Mouse (Mus musculus) lung, embryonic 15.5 days (tissue): ENCODE measurements around the gene Tmem167. TPM values are rescaled to one million over a fixed set of nuclear protein-coding genes. Genes with fewer than 3 reads are reported as not detected.

Source experiments
- ATAC-seq: fragments of 200-750 bp; cut with Nextera tagmentation; 2 replicates; pipeline ENCODE4 v1.8.0; 2017; ENCODE audit warnings: moderate number of reproducible peaks, borderline replicate concordance; ENCODE audit not compliant: low FRiP score, low TSS enrichment; ENCODE audit errors: extremely low read depth
- H3K27ac ChIP-seq: fragments of 300-500 bp; sonication (generic); 2 replicates; pipeline ENCODE4 v1.5.1; 2015; ENCODE audit warnings: moderate library complexity, mild to moderate bottlenecking, inconsistent platforms
- H3K27me3 ChIP-seq: fragments of 300-500 bp; sonication (generic); 2 replicates; pipeline ENCODE4 v1.6.1; 2015; ENCODE audit warnings: inconsistent platforms
- H3K36me3 ChIP-seq: fragments of 300-500 bp; sonication (generic); 2 replicates; pipeline ENCODE4 v1.6.1; 2015; ENCODE audit warnings: inconsistent platforms
- H3K4me1 ChIP-seq: fragments of 300-500 bp; sonication (generic); 2 replicates; pipeline ENCODE4 v1.6.1; 2015; ENCODE audit warnings: inconsistent platforms
- H3K4me2 ChIP-seq: fragments of 300-500 bp; sonication (generic); 2 replicates; pipeline ENCODE4 v1.6.1; 2015; ENCODE audit warnings: inconsistent platforms, mild to moderate bottlenecking, moderate library complexity
- H3K4me3 ChIP-seq: fragments of 300-500 bp; sonication (generic); 2 replicates; pipeline ENCODE4 v1.5.1; 2015; ENCODE audit warnings: mild to moderate bottlenecking, inconsistent platforms
- H3K9ac ChIP-seq: fragments of 300-500 bp; sonication (generic); 2 replicates; pipeline ENCODE4 v1.6.1; 2015; ENCODE audit warnings: inconsistent platforms
- H3K9me3 ChIP-seq: fragments of 300-500 bp; sonication (generic); 2 replicates; pipeline ENCODE4 v1.6.1; 2016; ENCODE audit warnings: inconsistent platforms
- WGBS: fragments of 180-500 bp; shearing (Covaris S2); methylation state at CpG from one replicate; pipeline ENCODE4 v1.1.7; 2015; 5-methylcytosine and 5-hydroxymethylcytosine counted together
- polyA plus RNA-seq: library from polyadenylated mRNA; unstranded; fragments of >200 nt; fragmentation: Nextera tagmentation; extraction: Ambion mirVana; gene quantifications from 2 replicates; pipeline ENCODE4 v1.2.1, GENCODE M21; 2015

The Tmem167 gene
- polyA plus RNA-seq, 1 experiment from 2014 or later, result 53.6 TPM

DNA sequence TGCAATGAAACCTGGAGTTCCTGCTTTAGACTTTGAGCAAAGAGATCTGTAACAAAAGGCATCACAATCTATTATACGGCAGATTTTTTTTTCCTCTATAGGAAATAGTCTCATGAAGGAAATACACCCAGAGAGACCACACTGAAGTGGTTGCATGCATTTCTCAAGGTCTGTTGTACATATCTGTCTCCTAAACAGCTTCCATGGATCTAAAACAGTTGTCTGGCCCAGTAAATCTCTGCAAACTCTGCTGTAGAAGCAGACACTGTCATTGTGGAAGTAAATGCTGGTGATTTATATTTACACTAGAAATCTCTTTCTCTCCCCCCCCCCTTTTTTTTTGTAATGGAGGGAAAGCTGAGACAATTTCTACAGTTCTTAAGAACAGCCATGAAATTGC, 99.1 kb downstream of the Tmem167 start:
- no peak overlapping the region for H3K4me2 ChIP-seq
- ATAC-seq, result peak; percentile 81; the same call in 1 of the 2 replicates
- WGBS, result 19% methylated on average over 1 of the region's 1 CpGs

DNA sequence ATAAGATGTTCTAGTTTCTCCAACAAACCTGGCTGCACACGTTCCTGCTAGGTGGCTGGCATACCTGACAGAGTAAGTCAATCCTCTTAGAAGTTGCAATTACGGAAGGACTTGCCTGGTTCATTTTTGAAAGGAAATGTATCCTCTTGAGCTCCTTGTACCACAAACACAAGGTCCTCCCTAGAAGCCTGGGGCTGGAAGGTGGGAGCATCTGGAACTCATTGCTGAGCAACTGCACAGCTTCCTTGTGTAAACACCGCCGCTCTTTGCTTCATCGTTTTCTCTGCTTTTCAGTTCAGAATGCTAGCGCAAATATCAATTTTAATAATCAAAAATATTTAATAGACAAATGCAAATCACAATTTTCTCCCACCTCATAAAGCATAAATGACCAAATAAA, 102.9 kb downstream of the Tmem167 start:
- 39% methylated on average over 6 of the region's 6 CpGs for WGBS

More for the DNA sequence above, 99.1 kb downstream of the Tmem167 start:
- Histone ChIP-seq H3K36me3 (no peaks in the 10 kb centered on the region), H3K27me3 (no peaks in the 10 kb centered on the region), H3K4me1 (peaks cover 8% of the 10 kb centered on the region; the same call in 1 of the 2 replicates), H3K9ac (no peak overlapping the region), H3K4me3 (no peak overlapping the region), H3K27ac (no peak overlapping the region; the same call in 1 of the 2 replicates), H3K9me3 (no peaks in the 10 kb centered on the region)

More for the DNA sequence above, 102.9 kb downstream of the Tmem167 start:
- peaks cover 8% of the 10 kb centered on the region; the same call in 1 of the 2 replicates for H3K4me1 ChIP-seq
- H3K27me3 ChIP-seq, result no peaks in the 10 kb centered on the region
- no peak overlapping the region for H3K9ac ChIP-seq
- H3K9me3 ChIP-seq, result no peaks in the 10 kb centered on the region
- no peak overlapping the region for H3K4me2 ChIP-seq
- H3K36me3 ChIP-seq, result no peaks in the 10 kb centered on the region
- no peak overlapping the region for H3K4me3 ChIP-seq
- ATAC-seq, result no peak
- H3K27ac ChIP-seq, result no peak overlapping the region

Other genes with a start within 250 kb of the Tmem167 start
- gene Xrcc4, start 485 bp downstream of the Tmem167 start, polyA plus RNA-seq, result 12.4 and 15.5 TPM in 2 replicates